Mouse (Mus musculus): ENCODE measurements at regions not wholly inside any gene's neighbourhood (a gene's known extent, or its start where the extent isn't known, plus 50 kb on each side); places are given as distances from the start of the nearest gene placed in this dataset.

DNA sequence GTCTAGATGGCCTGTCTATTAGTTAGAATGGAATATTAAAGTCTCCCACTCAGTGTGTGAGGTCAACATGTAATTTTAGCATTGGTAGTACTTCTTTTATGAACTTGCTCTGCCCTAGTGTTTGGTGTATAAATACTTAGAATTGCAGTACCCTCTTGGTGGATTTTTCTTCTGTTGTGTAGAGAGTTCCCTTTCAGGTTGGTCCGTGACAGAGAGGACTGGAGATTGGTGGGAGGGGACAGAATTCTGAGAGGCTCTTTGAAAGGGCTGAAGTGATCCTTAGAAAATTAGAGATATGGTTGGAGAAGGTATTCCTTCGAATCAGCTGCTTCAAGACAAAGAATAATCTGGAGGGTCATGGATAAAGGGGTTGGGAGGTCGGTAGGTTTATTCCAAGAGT is 230.3 kb upstream of the 4930583I09Rik start:
- TF ChIP-seq CTCF (IDR thresholded peaks at IDR 0.05; ENCODE audit: extremely low read depth, insufficient read depth, low read length), result no peak
- TF ChIP-seq POLR2A (IDR thresholded peaks at IDR 0.05; ENCODE audit: extremely low read depth, insufficient read depth, low read length), result no peak

All from cortical plate, adult 2 months (tissue).